Mouse (Mus musculus) hematopoietic stem cell, adult 5-6 weeks (primary cell): ENCODE measurements at regions not wholly inside any gene's neighbourhood (a gene's known extent, or its start where the extent isn't known, plus 50 kb on each side); places are given as distances from the start of the nearest gene placed in this dataset.

ENCODE experiments used
- ATAC-seq, 2 experiments: fragments of 125-278 bp in 1 of 2; replicated peaks in 1 of 2; 2 replicates each; pipeline ENCODE4 v1.8.0; 2016 to 2017; ENCODE audit warnings: inconsistent platforms in 2 of 2, mild to moderate bottlenecking in 2 of 2, moderate number of reproducible peaks in 2 of 2, low read depth in 1 of 2, moderate TSS enrichment in 1 of 2; ENCODE audit not compliant: low FRiP score in 2 of 2, poor library complexity in 2 of 2, severe bottlenecking in 2 of 2, insufficient read depth in 1 of 2, low TSS enrichment in 1 of 2

DNA sequence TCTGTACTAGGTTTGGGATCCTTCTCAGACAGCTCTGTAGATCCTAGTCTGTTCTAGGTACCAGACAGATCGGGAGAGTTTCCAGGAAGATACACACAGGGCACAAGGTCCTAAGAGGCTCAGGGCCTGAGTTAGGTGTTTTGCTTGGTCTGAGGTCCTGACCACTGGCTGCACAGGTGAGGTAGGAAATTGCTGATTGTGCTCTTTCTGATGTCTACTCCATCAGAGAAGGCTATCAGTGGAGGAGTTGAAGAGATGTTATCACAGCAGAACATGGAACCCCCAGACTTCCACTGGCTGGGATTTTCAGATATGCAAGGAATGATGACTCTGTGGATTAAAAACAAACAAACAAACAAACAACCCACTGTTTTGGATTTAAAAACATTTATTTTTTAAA, 61.1 kb downstream of the Rrm2 start:
- ATAC-seq: no peak

DNA sequence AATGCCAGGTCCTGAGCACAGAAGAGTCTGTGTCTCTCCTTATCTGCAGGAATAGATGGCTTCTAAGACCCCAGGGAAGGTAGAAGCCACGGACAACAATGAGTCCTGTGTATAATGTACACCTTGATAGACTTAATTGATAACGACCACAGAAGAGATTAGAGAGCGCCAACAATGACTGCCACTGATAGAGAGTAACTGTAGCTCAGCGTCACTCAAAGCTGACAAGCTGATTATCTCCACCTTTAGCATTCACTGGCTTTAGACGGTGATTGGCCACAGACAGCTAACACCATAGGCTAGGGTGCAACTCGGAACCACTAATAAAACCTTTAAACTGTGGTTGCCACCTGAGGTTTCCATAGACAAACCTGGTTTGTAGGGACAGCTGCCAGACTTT, 57.9 kb upstream of the Mboat2 start:
- ATAC-seq: no peak

DNA sequence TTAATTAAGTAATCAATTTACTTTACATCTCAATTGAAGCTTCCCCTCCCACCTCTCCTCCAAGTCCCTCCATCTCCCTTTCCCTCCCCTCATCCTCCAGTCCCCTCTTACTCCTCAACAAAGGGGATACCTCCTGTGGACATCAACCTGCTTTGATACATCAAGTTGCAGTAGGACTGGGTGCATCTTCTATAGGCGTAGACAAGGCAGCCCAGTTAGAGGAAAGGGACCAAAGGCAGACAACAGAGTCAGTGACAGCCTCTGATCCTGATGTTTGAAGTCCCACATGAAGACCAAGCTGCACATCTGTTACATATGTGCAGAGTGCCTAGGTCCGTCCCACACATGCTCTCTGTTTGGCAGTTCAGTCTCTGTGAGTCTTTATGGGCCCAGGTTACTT, 52.9 kb upstream of the Mboat2 start:
- ATAC-seq: no peak

DNA sequence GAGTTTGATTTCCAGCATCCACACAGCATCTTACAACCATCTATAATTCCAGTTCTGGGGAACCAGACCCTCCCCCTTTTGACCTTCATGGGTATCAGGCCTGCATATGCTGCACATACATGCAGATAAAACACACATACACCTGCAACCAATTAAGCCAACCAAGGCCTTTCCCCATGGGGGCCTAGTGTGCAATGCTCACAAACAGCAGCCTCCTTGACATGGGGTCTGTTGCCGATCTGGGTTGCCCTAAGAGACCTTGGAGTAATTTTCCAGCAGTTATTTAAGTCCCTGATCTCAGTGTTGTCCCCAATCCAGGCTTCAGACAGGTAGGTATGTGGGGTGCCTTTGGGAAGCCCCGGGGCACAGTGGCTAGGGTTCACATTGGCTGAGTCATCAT, 51.8 kb upstream of the Mboat2 start:
- no peak for ATAC-seq

DNA sequence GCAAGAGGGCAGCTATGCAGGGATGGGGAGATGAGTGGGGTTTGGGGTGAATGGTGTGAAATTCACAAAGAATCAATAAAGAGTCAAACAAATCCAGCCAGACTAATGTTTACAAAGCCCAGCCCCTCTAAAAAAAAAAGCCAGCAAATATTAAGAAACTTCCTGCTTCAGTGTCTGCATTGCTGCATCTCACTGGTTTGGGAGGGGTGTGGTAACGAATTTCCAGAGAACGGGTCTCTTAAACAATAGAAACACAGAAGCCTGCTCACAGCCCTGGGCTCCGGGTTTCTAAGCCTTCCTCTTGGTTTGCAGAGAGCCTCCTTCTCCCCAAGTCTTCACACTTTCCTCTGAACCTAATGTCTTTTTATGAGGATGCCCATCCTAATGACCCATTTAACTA, 50.1 kb upstream of the Mboat2 start:
- peak in 1 of 2 experiments; percentile 40; a peak in 2 of 4 replicates for ATAC-seq
